Mouse (Mus musculus): ENCODE data around the gene Zfp229.
"Not testable (repeated sequence)": the region's sequence is repeated elsewhere in the genome, so short reads cannot be mapped to it uniquely, and the experiment has no call there.

Gene Zfp229

GRCm38 (mm10) chr17:21730495-21730894, at the start of gene Zfp229:
Zfp229 (plus strand) TSS chr17:21730795.
- not testable (repeated sequence) for DNase-seq

DNA sequence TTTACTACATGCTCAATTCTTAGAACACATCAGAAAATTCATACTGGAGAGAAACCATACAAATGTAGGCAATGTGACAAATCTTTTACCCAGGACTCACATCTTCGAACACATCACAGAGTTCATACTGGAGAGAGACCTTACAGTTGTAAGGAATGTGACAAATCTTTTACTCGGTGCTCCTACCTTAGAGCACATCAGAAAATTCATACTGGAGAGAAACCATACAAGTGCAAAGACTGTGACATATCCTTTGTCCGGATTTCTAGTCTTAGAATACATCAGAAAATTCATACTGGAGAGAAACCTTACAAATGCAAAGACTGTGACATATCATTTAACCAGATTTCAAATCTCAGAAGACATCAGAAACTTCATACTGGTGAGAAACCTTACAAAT, 39.0 kb upstream of the Zfp229 start, which contains the start of gene Gm10226:
Gene Gm10226, plus strand, starts transcription at position 301 of the 400 bp plus-strand sequence.
- DNase-seq = no peak

DNA sequence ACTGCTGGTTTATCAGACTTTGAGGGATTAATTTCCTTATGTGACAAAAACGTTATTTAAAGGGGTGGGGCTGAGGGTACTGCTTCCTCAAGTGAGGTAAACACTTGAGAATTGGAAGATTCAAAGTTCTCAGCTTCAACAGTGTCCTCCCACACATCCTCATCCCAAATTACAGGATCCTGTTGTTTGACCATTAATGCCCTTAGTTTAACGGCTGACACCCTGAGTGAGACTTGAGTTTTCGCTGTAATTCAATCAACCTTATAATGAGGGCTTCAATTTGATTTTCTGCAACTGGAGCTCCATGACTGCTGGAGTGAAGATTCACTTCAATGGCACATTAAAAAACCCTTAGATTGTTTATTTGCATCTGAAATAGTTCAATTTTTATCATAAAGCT, 37.3 kb upstream of the Zfp229 start:
- no peak for DNase-seq

- DNase-seq = no peak
Observed at GRCm38 (mm10) chr17:21696073-21696472, 34.5 kb upstream of the Zfp229 start.

DNA sequence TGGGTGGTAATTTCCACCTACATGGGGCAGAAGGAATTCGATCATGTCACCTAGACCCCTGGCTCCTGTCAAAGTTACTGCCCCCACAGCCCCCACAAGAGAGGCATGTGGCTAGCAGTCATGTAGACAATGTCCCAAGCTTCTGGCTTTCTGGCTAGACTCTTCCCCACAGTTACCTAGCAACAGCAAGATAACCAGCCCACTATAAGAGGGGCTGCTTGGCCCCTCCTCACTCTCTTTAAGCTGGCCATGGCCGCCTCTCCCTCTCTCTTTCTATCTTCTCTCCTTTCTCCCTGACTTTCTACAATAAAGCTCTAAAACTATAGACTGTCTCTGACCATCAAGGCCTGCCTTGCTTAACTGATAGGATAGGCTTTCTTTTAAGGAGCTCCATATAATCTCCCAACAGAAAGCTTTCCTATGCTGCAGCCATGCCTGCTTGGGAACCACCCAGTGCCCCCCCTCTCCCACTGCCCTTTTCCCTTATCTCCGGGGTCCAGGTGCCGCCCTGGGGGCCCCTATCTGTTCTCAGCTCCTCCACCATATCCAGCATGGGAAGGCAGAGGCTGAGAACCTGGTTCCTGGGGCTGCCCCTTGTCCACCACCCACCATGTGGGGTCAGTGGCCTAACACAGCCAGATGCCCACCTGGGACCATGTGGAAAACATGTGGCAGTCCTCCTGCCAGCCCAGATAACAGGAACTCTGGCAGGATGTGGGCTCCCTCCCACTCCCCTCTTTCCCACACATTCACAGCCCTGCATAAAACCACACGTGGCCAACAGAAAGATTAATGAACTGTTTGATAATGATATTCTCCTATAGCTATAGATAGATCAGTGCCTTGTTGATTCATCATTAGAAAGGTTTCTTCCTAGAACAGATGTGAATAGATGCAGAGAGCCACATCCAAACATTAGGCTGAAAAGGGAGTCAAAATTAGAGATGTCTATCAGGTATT, 28.0 kb upstream of the Zfp229 start:
- DNase-seq = no peak

GRCm38 (mm10) chr17:21703414-21703813, 27.2 kb upstream of the Zfp229 start:
- DNase-seq = no peak

DNA sequence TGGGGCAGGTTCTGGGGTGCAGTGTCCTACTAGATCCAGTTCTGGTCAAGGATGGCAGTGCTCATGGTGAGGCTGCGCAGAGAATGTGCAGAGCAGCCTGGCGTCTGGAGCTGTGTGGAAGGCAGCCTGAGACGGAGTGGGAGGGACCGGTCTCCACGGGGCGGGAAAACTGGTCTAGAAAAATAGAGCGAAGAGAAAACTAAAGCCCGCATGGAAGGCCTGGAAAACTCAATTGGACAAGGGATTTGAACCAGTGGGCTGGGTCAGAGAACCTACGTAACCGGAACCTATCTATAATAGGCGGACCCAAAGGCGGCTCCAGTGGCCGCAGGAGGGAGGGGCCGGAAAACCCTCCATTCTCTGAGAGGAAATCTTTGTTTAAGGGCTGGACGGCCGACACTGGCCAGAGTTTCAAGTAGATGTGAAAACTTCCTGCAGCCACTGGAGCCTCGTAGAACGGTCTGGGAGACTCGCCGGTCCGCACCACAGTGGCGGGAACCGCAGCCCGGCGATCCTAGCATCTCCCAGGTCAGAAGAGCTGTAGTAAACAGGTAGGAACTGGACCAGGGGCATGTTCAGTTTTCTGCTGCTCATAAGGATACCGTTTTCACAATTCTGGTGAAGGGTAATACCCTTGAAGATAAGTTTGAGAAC, 23.1 kb upstream of the Zfp229 start, which contains the start of gene Zfp760:
Gene Zfp760, plus strand, starts transcription at position 399 of the 654 bp plus-strand sequence.
- DNase-seq = peak; percentile 51

GRCm38 (mm10) chr17:21708401-21708800, 22.2 kb upstream of the Zfp229 start:
- no peak for DNase-seq

- DNase-seq = no peak
Observed at GRCm38 (mm10) chr17:21733049-21733448, 2.5 kb downstream of the Zfp229 start.

- DNase-seq = peak; percentile 76
Observed at GRCm38 (mm10) chr17:21733529-21734031, 3.0 kb downstream of the Zfp229 start.

DNA sequence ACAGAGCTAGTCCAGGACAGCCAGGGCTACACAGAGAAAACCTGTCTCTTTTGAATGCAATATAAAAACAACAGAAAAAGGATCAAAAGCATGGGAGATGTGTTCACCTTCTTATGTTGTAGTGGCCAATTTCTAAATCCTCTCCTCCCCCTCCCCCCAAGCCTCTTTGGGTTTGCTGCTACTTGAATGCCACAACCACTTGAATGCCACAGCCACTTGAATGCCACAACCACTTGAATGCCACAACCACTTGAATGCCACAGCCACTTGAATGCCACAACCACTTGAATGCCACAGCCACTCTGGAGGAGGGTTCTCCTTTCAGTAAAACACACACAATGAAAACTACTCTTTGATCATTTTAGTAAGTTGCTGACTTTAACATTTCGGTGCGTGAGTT, 22.2 kb downstream of the Zfp229 start:
- no peak for DNase-seq

DNA sequence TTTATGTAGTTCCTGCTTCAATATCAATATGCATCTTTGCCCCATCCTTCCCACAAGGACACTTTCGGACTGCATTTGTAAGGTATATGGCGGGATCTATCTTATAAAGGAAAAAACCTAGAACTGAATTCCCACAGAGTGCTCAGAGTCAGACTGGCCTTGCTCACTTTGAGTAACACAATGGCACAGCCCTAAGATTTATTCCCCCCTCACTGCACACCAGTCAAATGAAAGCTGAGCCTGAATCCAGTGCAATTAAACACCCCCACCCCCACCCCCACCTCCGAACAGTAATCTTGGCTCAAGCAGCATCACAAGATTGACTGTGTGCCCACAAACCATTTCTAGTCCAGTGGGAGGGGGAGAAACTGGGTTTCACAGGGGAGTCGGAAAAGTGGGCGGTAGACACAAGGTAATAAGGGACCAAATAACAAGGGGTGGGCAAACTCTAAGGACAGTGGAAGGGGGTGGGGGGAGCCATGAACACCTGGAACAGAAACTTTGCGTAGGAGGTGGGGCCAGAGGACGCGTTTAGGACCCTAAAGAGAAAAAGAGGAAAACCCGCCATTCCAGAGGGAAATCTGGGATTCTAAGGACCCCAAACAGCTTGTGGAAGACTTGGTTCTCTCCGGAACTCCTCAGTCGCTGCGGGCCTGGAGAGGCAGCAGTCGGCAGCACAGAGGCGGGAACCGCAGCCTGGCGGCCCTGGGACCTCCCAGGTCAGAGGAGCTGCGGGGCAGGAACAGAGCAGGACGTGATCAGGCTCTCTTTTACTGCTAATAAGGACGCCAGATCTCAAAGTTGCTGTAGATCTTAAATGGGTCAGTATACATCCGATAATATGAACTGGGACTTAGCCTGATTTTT, 23.0 kb downstream of the Zfp229 start:
- no peak for DNase-seq

GRCm38 (mm10) chr17:21770336-21770735, 39.7 kb downstream of the Zfp229 start:
- DNase-seq = no peak

GRCm38 (mm10) chr17:21792256-21792655, 61.7 kb downstream of the Zfp229 start:
- DNase-seq = no peak

DNA sequence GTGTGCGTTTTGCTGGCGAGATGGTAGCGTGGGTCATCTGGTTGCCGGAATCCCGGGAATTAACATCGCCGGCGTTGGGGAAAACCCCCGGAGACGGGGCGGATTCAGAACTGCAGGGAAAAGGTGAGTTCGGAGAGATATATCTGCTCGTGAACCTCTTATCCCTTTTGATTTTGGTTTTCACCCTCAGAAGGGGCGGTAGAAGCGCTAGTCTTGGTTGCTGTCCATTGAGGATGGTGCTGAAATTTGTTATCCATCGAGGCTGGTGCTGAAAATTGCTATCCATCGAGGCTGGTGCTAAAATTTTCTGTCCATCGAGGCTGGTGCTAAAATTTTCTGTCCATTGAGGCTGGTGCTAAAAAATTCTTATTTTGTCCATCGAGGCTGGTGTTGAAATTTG, 70.8 kb downstream of the Zfp229 start:
- not testable (repeated sequence) for DNase-seq
